Mouse (Mus musculus) embryonic facial prominence, embryonic 13.5 days (tissue): Measurements from ENCODE around the gene Galnt18. TPM values are rescaled to one million over a fixed set of nuclear protein-coding genes. Genes with fewer than 3 reads are reported as not detected.

ENCODE experiments used
- ATAC-seq: fragments of 200-750 bp; cut with Nextera tagmentation; 2 replicates; pipeline ENCODE4 v1.8.0; 2017; ENCODE audit warnings: low read depth; ENCODE audit not compliant: insufficient number of reproducible peaks, insufficient read depth, low FRiP score, low TSS enrichment
- H3K27ac ChIP-seq: fragments of 300-500 bp; sonication (generic); 2 replicates; pipeline ENCODE4 v1.5.1; 2015; ENCODE audit warnings: moderate library complexity, mild to moderate bottlenecking, inconsistent platforms
- H3K27me3 ChIP-seq: fragments of 300-500 bp; sonication (generic); 2 replicates; pipeline ENCODE4 v1.6.1; 2015; ENCODE audit warnings: mild to moderate bottlenecking, inconsistent platforms
- H3K36me3 ChIP-seq: fragments of 300-500 bp; sonication (generic); 2 replicates; pipeline ENCODE4 v1.6.1; 2015; ENCODE audit warnings: mild to moderate bottlenecking, inconsistent platforms
- H3K4me1 ChIP-seq: fragments of 300-500 bp; sonication (generic); 2 replicates; pipeline ENCODE4 v1.6.1; 2015; ENCODE audit warnings: inconsistent platforms
- H3K4me2 ChIP-seq: fragments of 300-500 bp; sonication (generic); 2 replicates; pipeline ENCODE4 v1.6.1; 2015; ENCODE audit warnings: moderate library complexity, mild to moderate bottlenecking, inconsistent platforms
- H3K4me3 ChIP-seq: fragments of 300-500 bp; sonication (generic); 2 replicates; pipeline ENCODE4 v1.5.1; 2015; ENCODE audit warnings: mild to moderate bottlenecking, inconsistent platforms
- H3K9ac ChIP-seq: fragments of 300-500 bp; sonication (generic); 2 replicates; pipeline ENCODE4 v1.6.1; 2015; ENCODE audit warnings: mild to moderate bottlenecking, inconsistent platforms
- H3K9me3 ChIP-seq: fragments of 300-500 bp; sonication (generic); 2 replicates; pipeline ENCODE4 v1.6.1; 2016; ENCODE audit warnings: inconsistent platforms
- WGBS: fragments of 180-500 bp; shearing (Covaris S2); methylation state at CpG from one replicate; pipeline ENCODE4 v1.1.7; 2015; ENCODE audit warnings: mixed read lengths; 5-methylcytosine and 5-hydroxymethylcytosine counted together
- microRNA-seq: library from miRNA; unstranded; fragments of <30 nt; microRNA quantifications from one replicate; pipeline ENCODE4, GENCODE M21; 2016
- polyA plus RNA-seq: library from polyadenylated mRNA; unstranded; fragments of >200 nt; fragmentation: Nextera tagmentation; extraction: Ambion mirVana; gene quantifications from 2 replicates; pipeline ENCODE4 v1.2.1, GENCODE M21; 2015

Galnt18 gene
- polyA plus RNA-seq, 1 experiment from 2014 or later, result 20.2 TPM

- Histone ChIP-seq H3K9ac (no peak overlapping the region), H3K4me3 (no peak overlapping the region), H3K27me3 (no peaks in the 10 kb centered on the region), H3K27ac (no peak overlapping the region), H3K36me3 (no peaks in the 10 kb centered on the region), H3K4me2 (no peak overlapping the region), H3K9me3 (no peaks in the 10 kb centered on the region), H3K4me1 (no peaks in the 10 kb centered on the region)
- 54% methylated on average over 6 of the region's 6 CpGs for WGBS
- ATAC-seq, result no peak
These were observed 329.3 kb downstream of the Galnt18 start for GRCm38 (mm10) chr7:111450286-111451095.

- Histone ChIP-seq H3K4me3 (no peak overlapping the region), H3K27ac (no peak overlapping the region), H3K36me3 (no peaks in the 10 kb centered on the region), H3K27me3 (no peaks in the 10 kb centered on the region), H3K4me1 (no peaks in the 10 kb centered on the region), H3K9ac (no peak overlapping the region), H3K4me2 (no peak overlapping the region), H3K9me3 (no peaks in the 10 kb centered on the region)
- ATAC-seq, result no peak
- 42% methylated on average over 2 of the region's 2 CpGs for WGBS
These were observed 346.6 kb downstream of the Galnt18 start for GRCm38 (mm10) chr7:111433173-111433572.

GRCm38 (mm10) chr7:111427392-111427791 is 352.4 kb downstream of the Galnt18 start:
- H3K4me3 ChIP-seq, result no peak overlapping the region
- H3K4me1 ChIP-seq, result no peaks in the 10 kb centered on the region
- no peak overlapping the region for H3K4me2 ChIP-seq
- WGBS, result 79% methylated on average over 1 of the region's 1 CpGs
- ATAC-seq, result no peak
- no peaks in the 10 kb centered on the region for H3K9me3 ChIP-seq
- H3K36me3 ChIP-seq, result no peaks in the 10 kb centered on the region
- no peaks in the 10 kb centered on the region for H3K27me3 ChIP-seq
- no peak overlapping the region for H3K27ac ChIP-seq
- H3K9ac ChIP-seq, result no peak overlapping the region

Small RNA genes within 50 kb of the gene (microRNA-seq; reads per million reads assigned to microRNA genes)
- not detected for gene Gm25787

Other genes with a start within 250 kb of the Galnt18 start
- 69.5 and 77.7 TPM in 2 replicates for gene Usp47, start 243.5 kb upstream of the Galnt18 start, polyA plus RNA-seq